Mouse (Mus musculus) midbrain, postnatal 0 days (tissue): ENCODE results near the gene Apbb2. TPM values are rescaled to one million over a fixed set of nuclear protein-coding genes. Genes with fewer than 3 reads are reported as not detected.

Experiments used
- ATAC-seq: fragments of 200-750 bp; cut with Nextera tagmentation; 2 replicates; pipeline ENCODE4 v1.8.0; 2017; ENCODE audit warnings: moderate number of reproducible peaks, mild to moderate bottlenecking, moderate TSS enrichment, moderate library complexity; ENCODE audit not compliant: low FRiP score
- DNase-seq: peaks from one replicate; pipeline ENCODE4 v3.0.0-alpha.2; 2015; ENCODE audit warnings: low spot score
- H3K27ac ChIP-seq: fragments of 300-500 bp; sonication (generic); 2 replicates; pipeline ENCODE4 v1.5.1; 2014; ENCODE audit warnings: low read depth, mild to moderate bottlenecking, low read length, mixed read lengths
- H3K27me3 ChIP-seq: fragments of 300-500 bp; sonication (generic); 2 replicates; pipeline ENCODE4 v1.6.1; 2014; ENCODE audit warnings: low read length, control low read depth, mixed read lengths; ENCODE audit not compliant: insufficient read depth
- H3K36me3 ChIP-seq: fragments of 300-500 bp; sonication (generic); 2 replicates; pipeline ENCODE4 v1.6.1; 2014; ENCODE audit warnings: low read length, control low read depth, mixed read lengths; ENCODE audit not compliant: insufficient read depth
- H3K4me1 ChIP-seq: fragments of 300-500 bp; sonication (generic); 2 replicates; pipeline ENCODE4 v1.6.1; 2014; ENCODE audit warnings: mild to moderate bottlenecking, control low read depth, antibody characterized with exemption, low read length, mixed read lengths; ENCODE audit not compliant: insufficient read depth
- H3K4me2 ChIP-seq: fragments of 300-500 bp; sonication (generic); 2 replicates; pipeline ENCODE4 v1.6.1; 2014; ENCODE audit warnings: low read depth, mild to moderate bottlenecking, low read length, mixed read lengths; ENCODE audit not compliant: poor library complexity, severe bottlenecking
- H3K4me3 ChIP-seq: fragments of 300-500 bp; sonication (generic); 2 replicates; pipeline ENCODE4 v1.5.1; 2014; ENCODE audit warnings: low read depth, mild to moderate bottlenecking, low read length, moderate library complexity
- H3K9ac ChIP-seq: fragments of 300-500 bp; sonication (generic); replicated peaks from 2 replicates; pipeline ENCODE4 v1.6.1; 2014; ENCODE audit warnings: mild to moderate bottlenecking, low read length, moderate library complexity, mixed read lengths; ENCODE audit not compliant: poor library complexity, severe bottlenecking
- H3K9me3 ChIP-seq: fragments of 300-500 bp; sonication (generic); 2 replicates; pipeline ENCODE4 v1.6.1; 2016; ENCODE audit warnings: low read length, control low read depth
- CTCF ChIP-seq: IDR thresholded peaks from 2 replicates; pipeline ENCODE4 v1.5.1; 2016; ENCODE audit warnings: antibody characterized with exemption, mild to moderate bottlenecking
- WGBS: fragments of 180-500 bp; shearing (Covaris S2); extraction: QIAGEN DNeasy Blood & Tissue Kit; methylation state at CpG from one replicate; pipeline ENCODE4 v1.1.7; 2014; 5-methylcytosine and 5-hydroxymethylcytosine counted together
- polyA plus RNA-seq: library from polyadenylated mRNA; unstranded; fragments of >200 nt; fragmentation: Nextera tagmentation; extraction: Ambion mirVana; gene quantifications from 2 replicates; pipeline ENCODE4 v1.2.1, GENCODE M21; 2015
- total RNA-seq: library from RNA; depleted of rRNA; stranded (reverse); fragments of >200 nt; gene quantifications from 2 replicates; pipeline ENCODE4 v1.2.3, GENCODE M21; 2014

The Apbb2 gene
- total and polyA plus RNA-seq, 2 experiments from 2014 or later, result 60.6 to 76.0 TPM

GRCm38 (mm10) chr5:66468331-66469001, 150.1 kb downstream of the Apbb2 start:
- Histone ChIP-seq H3K27ac (no peak overlapping the region), H3K4me2 (no peak overlapping the region), H3K4me1 (no peaks in the 10 kb centered on the region), H3K4me3 (no peak overlapping the region), H3K36me3 (no peaks in the 10 kb centered on the region), H3K9ac (no peak overlapping the region), H3K27me3 (no peaks in the 10 kb centered on the region), H3K9me3 (no peaks in the 10 kb centered on the region)
- WGBS, result 91% methylated on average over 4 of the region's 4 CpGs
- no peak for TF ChIP-seq CTCF
- ATAC-seq (no peak), DNase-seq (no peak)

- no peak overlapping the region for H3K4me3 ChIP-seq
Observed at GRCm38 (mm10) chr5:66462665-66463064, 155.9 kb downstream of the Apbb2 start.

DNA sequence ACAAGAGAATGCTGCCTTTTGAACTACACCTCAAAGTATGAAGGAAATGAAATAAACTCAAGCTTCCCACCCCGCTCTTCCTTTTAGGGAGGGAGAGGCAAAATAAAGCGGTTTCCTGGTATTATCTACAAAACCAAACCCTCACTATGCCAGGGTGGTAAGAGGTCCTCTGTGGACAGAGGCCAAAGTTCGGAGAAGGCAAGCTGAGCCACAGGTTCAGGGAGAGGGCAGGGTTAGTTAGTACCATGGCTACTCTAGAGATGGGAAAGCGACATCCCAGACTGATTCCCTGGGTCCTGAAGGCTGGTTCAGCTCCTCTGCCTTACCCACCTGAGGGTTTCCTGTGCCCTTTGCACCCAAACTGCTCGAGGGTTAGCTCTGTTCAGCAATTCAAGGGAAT, 159.7 kb downstream of the Apbb2 start:
- no peaks in the 10 kb centered on the region for H3K4me1 ChIP-seq
- H3K9me3 ChIP-seq, result no peaks in the 10 kb centered on the region
- ATAC-seq (no peak), DNase-seq (no peak)
- WGBS, result 88% methylated on average over 5 of the region's 5 CpGs
- no peak overlapping the region for H3K9ac ChIP-seq
- no peak overlapping the region for H3K4me3 ChIP-seq
- no peak for TF ChIP-seq CTCF
- no peak overlapping the region for H3K27ac ChIP-seq
- no peak overlapping the region for H3K4me2 ChIP-seq
- H3K27me3 ChIP-seq, result no peaks in the 10 kb centered on the region
- H3K36me3 ChIP-seq, result no peaks in the 10 kb centered on the region

More at GRCm38 (mm10) chr5:66462665-66463064, 155.9 kb downstream of the Apbb2 start:
- H3K4me1 ChIP-seq, result no peaks in the 10 kb centered on the region
- no peak overlapping the region for H3K27ac ChIP-seq
- TF ChIP-seq CTCF, result no peak
- H3K27me3 ChIP-seq, result no peaks in the 10 kb centered on the region
- H3K36me3 ChIP-seq, result no peaks in the 10 kb centered on the region
- DNase-seq (no peak), ATAC-seq (no peak)
- no peak overlapping the region for H3K9ac ChIP-seq
- WGBS, result 80% methylated on average over 8 of the region's 8 CpGs
- no peaks in the 10 kb centered on the region for H3K9me3 ChIP-seq
- H3K4me2 ChIP-seq, result no peak overlapping the region

DNA sequence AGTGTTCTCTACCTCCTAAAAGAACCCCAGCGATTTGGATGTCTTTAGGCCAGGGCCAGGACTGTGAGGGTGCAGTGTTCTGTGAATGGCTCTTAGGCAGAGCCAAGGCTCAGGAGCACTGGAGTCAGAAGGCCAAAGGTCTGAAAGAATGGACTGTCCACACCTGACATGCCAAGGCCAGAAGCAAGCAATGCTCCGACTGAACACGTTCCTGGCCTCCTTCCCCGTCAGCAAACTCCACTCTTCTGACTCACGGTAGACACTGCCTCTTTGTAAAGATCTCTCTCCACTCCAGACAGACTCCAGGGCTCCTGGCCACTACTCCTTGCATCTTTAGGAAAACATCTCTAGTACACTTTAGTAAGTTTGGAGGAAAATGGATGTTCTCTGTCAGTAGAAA, 163.3 kb downstream of the Apbb2 start:
- TF ChIP-seq CTCF, result no peak
- no peak overlapping the region for H3K4me3 ChIP-seq

GRCm38 (mm10) chr5:66454826-66455225, 163.8 kb downstream of the Apbb2 start:
- Histone ChIP-seq H3K9ac (no peak overlapping the region), H3K36me3 (peaks cover 6% of the 10 kb centered on the region; the same call in 1 of the 2 replicates), H3K4me3 (no peak overlapping the region), H3K9me3 (no peaks in the 10 kb centered on the region), H3K27me3 (no peaks in the 10 kb centered on the region), H3K4me2 (no peak overlapping the region), H3K27ac (no peak overlapping the region), H3K4me1 (no peaks in the 10 kb centered on the region)
- no peak for TF ChIP-seq CTCF
- 84% methylated on average over 4 of the region's 4 CpGs for WGBS
- DNase-seq, result no peak
- ATAC-seq, result no peak

More for the DNA sequence above, 163.3 kb downstream of the Apbb2 start:
- ATAC-seq (no peak), DNase-seq (no peak)
- H3K9me3 ChIP-seq, result no peaks in the 10 kb centered on the region
- H3K27ac ChIP-seq, result no peak overlapping the region
- H3K4me1 ChIP-seq, result no peaks in the 10 kb centered on the region
- no peaks in the 10 kb centered on the region for H3K27me3 ChIP-seq
- WGBS, result 92% methylated on average over 5 of the region's 5 CpGs
- H3K36me3 ChIP-seq, result peaks cover 6% of the 10 kb centered on the region; the same call in 1 of the 2 replicates
- no peak overlapping the region for H3K4me2 ChIP-seq
- no peak overlapping the region for H3K9ac ChIP-seq

- no peak overlapping the region for H3K27ac ChIP-seq
- no peak overlapping the region for H3K4me3 ChIP-seq
- DNase-seq, result no peak
- no peak overlapping the region for H3K4me2 ChIP-seq
- peaks cover 6% of the 10 kb centered on the region; the same call in 1 of the 2 replicates for H3K36me3 ChIP-seq
- TF ChIP-seq CTCF, result no peak
- H3K27me3 ChIP-seq, result no peaks in the 10 kb centered on the region
- H3K4me1 ChIP-seq, result no peaks in the 10 kb centered on the region
- H3K9ac ChIP-seq, result no peak overlapping the region
- ATAC-seq, result no peak
- WGBS, result 41% methylated on average over 4 of the region's 4 CpGs
- no peaks in the 10 kb centered on the region for H3K9me3 ChIP-seq
Observed at GRCm38 (mm10) chr5:66453106-66453505, 165.5 kb downstream of the Apbb2 start.
